Mouse (Mus musculus): Measurements from ENCODE around the gene Atf6. TPM values are rescaled to one million over a fixed set of nuclear protein-coding genes. Genes with fewer than 3 reads are reported as not detected.

Atf6 gene
- polyA plus RNA-seq, 1 experiment from 2014 or later: 9.8 TPM

DNA sequence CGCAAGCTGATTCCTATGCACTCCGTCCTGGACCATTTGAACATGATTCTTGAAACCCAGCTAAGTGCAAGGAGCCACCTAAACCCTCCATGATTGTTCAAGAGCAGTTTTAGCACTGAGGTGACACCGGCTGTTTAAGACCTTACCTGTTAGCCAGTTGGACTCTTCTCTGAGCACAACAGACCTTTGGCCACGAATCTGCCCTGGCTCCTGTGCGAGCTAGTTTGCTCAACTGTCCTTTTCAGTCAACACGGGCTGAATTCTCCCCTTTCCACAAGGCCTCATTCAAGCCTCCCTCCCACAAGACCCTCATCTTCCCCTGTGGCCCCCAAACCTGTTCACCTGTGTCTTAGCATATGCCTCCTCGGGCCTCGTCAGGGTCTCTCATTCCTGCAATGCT, 170.6 kb downstream of the Atf6 start:
- WGBS: 94% methylated on average over 8 of the region's 8 CpGs
- ATAC-seq (replicated peaks; ENCODE audit: low FRiP score): no peak
- Histone ChIP-seq H3K4me1 (replicated peaks; ENCODE audit: control insufficient read depth, insufficient read depth, low read length) (no peaks in the 10 kb centered on the region), H3K36me3 (ENCODE audit: control insufficient read depth, insufficient read depth, low read length) (no peaks in the 10 kb centered on the region), H3K4me2 (ENCODE audit: low read depth, low read length, severe bottlenecking) (no peak overlapping the region), H3K9ac (ENCODE audit: low read length) (no peak overlapping the region), H3K27ac (ENCODE audit: low read depth, low read length) (no peak overlapping the region), H3K27me3 (ENCODE audit: control insufficient read depth, insufficient read depth, low read length) (no peaks in the 10 kb centered on the region), H3K9me3 (ENCODE audit: control insufficient read depth, low read length) (no peaks in the 10 kb centered on the region), H3K4me3 (ENCODE audit: low read depth, low read length) (no peak overlapping the region)
- DNase-seq (ENCODE audit: low spot score): no peak

GRCm38 (mm10) chr1:170695326-170695725, 172.2 kb downstream of the Atf6 start:
- H3K36me3 ChIP-seq (ENCODE audit: control insufficient read depth, insufficient read depth, low read length): no peaks in the 10 kb centered on the region
- no peak overlapping the region for H3K4me2 ChIP-seq (ENCODE audit: low read depth, low read length, severe bottlenecking)
- no peaks in the 10 kb centered on the region for H3K9me3 ChIP-seq (ENCODE audit: control insufficient read depth, low read length)
- H3K27ac ChIP-seq (ENCODE audit: low read depth, low read length): no peak overlapping the region
- H3K4me3 ChIP-seq (ENCODE audit: low read depth, low read length): no peak overlapping the region
- 63% methylated on average over 6 of the region's 6 CpGs for WGBS
- ATAC-seq (replicated peaks; ENCODE audit: low FRiP score) (no peak), DNase-seq (ENCODE audit: low spot score) (no peak)
- H3K9ac ChIP-seq (ENCODE audit: low read length): no peak overlapping the region
- H3K27me3 ChIP-seq (ENCODE audit: control insufficient read depth, insufficient read depth, low read length): no peaks in the 10 kb centered on the region
- H3K4me1 ChIP-seq (replicated peaks; ENCODE audit: control insufficient read depth, insufficient read depth, low read length): no peaks in the 10 kb centered on the region

DNA sequence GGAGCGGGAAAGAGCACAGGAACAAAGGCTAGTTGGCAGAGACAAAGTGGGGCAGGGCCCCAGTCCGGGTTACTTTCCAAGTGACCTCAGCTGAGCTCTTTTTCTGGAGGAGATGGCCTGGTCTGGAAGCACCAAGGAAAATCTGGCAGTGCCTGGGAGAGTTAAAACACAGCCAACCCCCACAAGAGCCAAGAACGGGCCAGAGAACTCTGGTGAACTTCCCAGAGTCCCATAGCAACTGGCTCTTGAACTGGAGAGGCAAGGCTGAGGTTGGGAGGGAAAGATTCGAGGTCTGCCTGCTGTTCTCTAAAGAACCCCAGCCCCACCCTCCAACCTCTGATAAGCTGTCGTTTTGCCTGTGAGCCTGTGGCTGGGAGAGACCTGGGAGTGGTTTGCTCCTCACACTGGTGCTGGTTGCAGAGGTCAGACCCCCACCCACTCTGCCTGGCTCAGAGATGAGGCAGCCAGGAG, 172.7 kb downstream of the Atf6 start:
- no peaks in the 10 kb centered on the region for H3K4me1 ChIP-seq (replicated peaks; ENCODE audit: control insufficient read depth, insufficient read depth, low read length)
- H3K9me3 ChIP-seq (ENCODE audit: control insufficient read depth, low read length): no peaks in the 10 kb centered on the region
- no peak for ATAC-seq (replicated peaks; ENCODE audit: low FRiP score)
- DNase-seq (ENCODE audit: low spot score): no peak
- H3K36me3 ChIP-seq (ENCODE audit: control insufficient read depth, insufficient read depth, low read length): no peaks in the 10 kb centered on the region
- no peak overlapping the region for H3K4me3 ChIP-seq (ENCODE audit: low read depth, low read length)
- H3K9ac ChIP-seq (ENCODE audit: low read length): no peak overlapping the region
- WGBS: 65% methylated on average over 5 of the region's 5 CpGs
- no peaks in the 10 kb centered on the region for H3K27me3 ChIP-seq (ENCODE audit: control insufficient read depth, insufficient read depth, low read length)
- H3K27ac ChIP-seq (ENCODE audit: low read depth, low read length): no peak overlapping the region
- H3K4me2 ChIP-seq (ENCODE audit: low read depth, low read length, severe bottlenecking): no peak overlapping the region

- Histone ChIP-seq H3K4me3 (ENCODE audit: low read depth, low read length) (no peak overlapping the region), H3K4me2 (ENCODE audit: low read depth, low read length, severe bottlenecking) (no peak overlapping the region), H3K9ac (ENCODE audit: low read length) (no peak overlapping the region), H3K4me1 (replicated peaks; ENCODE audit: control insufficient read depth, insufficient read depth, low read length) (no peaks in the 10 kb centered on the region), H3K27ac (ENCODE audit: low read depth, low read length) (no peak overlapping the region), H3K9me3 (ENCODE audit: control insufficient read depth, low read length) (no peaks in the 10 kb centered on the region), H3K27me3 (ENCODE audit: control insufficient read depth, insufficient read depth, low read length) (no peaks in the 10 kb centered on the region), H3K36me3 (ENCODE audit: control insufficient read depth, insufficient read depth, low read length) (no peaks in the 10 kb centered on the region)
- ATAC-seq (replicated peaks; ENCODE audit: low FRiP score) (no peak), DNase-seq (ENCODE audit: low spot score) (no peak)
- 94% methylated on average over 5 of the region's 5 CpGs for WGBS
Observed at GRCm38 (mm10) chr1:170691301-170691700, 176.3 kb downstream of the Atf6 start.

DNA sequence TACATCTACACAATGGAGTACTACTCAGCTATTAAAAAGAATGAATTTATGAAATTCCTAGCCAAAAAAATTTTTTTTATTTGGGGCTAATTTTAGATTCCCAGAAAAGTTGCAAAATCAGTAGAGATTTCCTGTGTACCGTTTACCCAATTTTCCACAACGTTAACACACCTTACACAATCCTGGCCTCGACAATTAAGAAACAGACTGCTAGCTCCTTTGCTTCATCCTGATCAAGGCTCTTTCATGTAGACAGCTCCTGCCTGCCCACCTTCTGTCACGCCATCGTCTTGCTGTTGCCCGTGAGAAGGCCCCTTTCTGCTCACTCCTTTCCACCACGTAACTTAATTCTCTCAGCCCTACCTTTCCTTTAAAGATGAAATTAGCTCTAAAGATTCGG, 177.8 kb downstream of the Atf6 start:
- Histone ChIP-seq H3K27me3 (ENCODE audit: control insufficient read depth, insufficient read depth, low read length) (no peaks in the 10 kb centered on the region), H3K27ac (ENCODE audit: low read depth, low read length) (no peak overlapping the region), H3K9me3 (ENCODE audit: control insufficient read depth, low read length) (no peaks in the 10 kb centered on the region), H3K36me3 (ENCODE audit: control insufficient read depth, insufficient read depth, low read length) (no peaks in the 10 kb centered on the region), H3K9ac (ENCODE audit: low read length) (no peak overlapping the region), H3K4me1 (replicated peaks; ENCODE audit: control insufficient read depth, insufficient read depth, low read length) (no peaks in the 10 kb centered on the region), H3K4me2 (ENCODE audit: low read depth, low read length, severe bottlenecking) (no peak overlapping the region), H3K4me3 (ENCODE audit: low read depth, low read length) (no peak overlapping the region)
- DNase-seq (ENCODE audit: low spot score): no peak
- no peak for ATAC-seq (replicated peaks; ENCODE audit: low FRiP score)
- WGBS: 94% methylated on average over 8 of the region's 8 CpGs

GRCm38 (mm10) chr1:170683863-170684262, 183.7 kb downstream of the Atf6 start:
- H3K9me3 ChIP-seq (ENCODE audit: control insufficient read depth, low read length): no peaks in the 10 kb centered on the region
- no peaks in the 10 kb centered on the region for H3K4me1 ChIP-seq (replicated peaks; ENCODE audit: control insufficient read depth, insufficient read depth, low read length)
- H3K9ac ChIP-seq (ENCODE audit: low read length): no peak overlapping the region
- no peaks in the 10 kb centered on the region for H3K27me3 ChIP-seq (ENCODE audit: control insufficient read depth, insufficient read depth, low read length)
- no peak overlapping the region for H3K4me3 ChIP-seq (ENCODE audit: low read depth, low read length)
- H3K27ac ChIP-seq (ENCODE audit: low read depth, low read length): no peak overlapping the region
- 82% methylated on average over 6 of the region's 6 CpGs for WGBS
- H3K4me2 ChIP-seq (ENCODE audit: low read depth, low read length, severe bottlenecking): no peak overlapping the region
- no peaks in the 10 kb centered on the region for H3K36me3 ChIP-seq (ENCODE audit: control insufficient read depth, insufficient read depth, low read length)
- DNase-seq (ENCODE audit: low spot score): no peak
- no peak for ATAC-seq (replicated peaks; ENCODE audit: low FRiP score)

- Histone ChIP-seq H3K27ac (ENCODE audit: low read depth, low read length) (no peak overlapping the region), H3K4me2 (ENCODE audit: low read depth, low read length, severe bottlenecking) (no peak overlapping the region), H3K9me3 (ENCODE audit: control insufficient read depth, low read length) (no peaks in the 10 kb centered on the region), H3K9ac (ENCODE audit: low read length) (no peak overlapping the region), H3K4me3 (ENCODE audit: low read depth, low read length) (no peak overlapping the region), H3K27me3 (ENCODE audit: control insufficient read depth, insufficient read depth, low read length) (no peaks in the 10 kb centered on the region), H3K4me1 (replicated peaks; ENCODE audit: control insufficient read depth, insufficient read depth, low read length) (no peaks in the 10 kb centered on the region), H3K36me3 (ENCODE audit: control insufficient read depth, insufficient read depth, low read length) (no peaks in the 10 kb centered on the region)
- no peak for DNase-seq (ENCODE audit: low spot score)
- 81% methylated on average over 2 of the region's 2 CpGs for WGBS
- ATAC-seq (replicated peaks; ENCODE audit: low FRiP score): no peak
Observed at GRCm38 (mm10) chr1:170679624-170680023, 187.9 kb downstream of the Atf6 start.

- H3K4me3 ChIP-seq (ENCODE audit: low read depth, low read length): no peak overlapping the region
- no peak for ATAC-seq (replicated peaks; ENCODE audit: low FRiP score)
- no peak overlapping the region for H3K4me2 ChIP-seq (ENCODE audit: low read depth, low read length, severe bottlenecking)
- WGBS: 80% methylated on average over 4 of the region's 4 CpGs
- no peak overlapping the region for H3K9ac ChIP-seq (ENCODE audit: low read length)
- H3K27ac ChIP-seq (ENCODE audit: low read depth, low read length): no peak overlapping the region
- no peaks in the 10 kb centered on the region for H3K4me1 ChIP-seq (replicated peaks; ENCODE audit: control insufficient read depth, insufficient read depth, low read length)
- H3K9me3 ChIP-seq (ENCODE audit: control insufficient read depth, low read length): no peaks in the 10 kb centered on the region
- no peaks in the 10 kb centered on the region for H3K36me3 ChIP-seq (ENCODE audit: control insufficient read depth, insufficient read depth, low read length)
- no peak for DNase-seq (ENCODE audit: low spot score)
- H3K27me3 ChIP-seq (ENCODE audit: control insufficient read depth, insufficient read depth, low read length): no peaks in the 10 kb centered on the region
Observed at GRCm38 (mm10) chr1:170678861-170679260, 188.7 kb downstream of the Atf6 start.

GRCm38 (mm10) chr1:170677681-170678080, 189.9 kb downstream of the Atf6 start:
- no peaks in the 10 kb centered on the region for H3K36me3 ChIP-seq (ENCODE audit: control insufficient read depth, insufficient read depth, low read length)
- no peaks in the 10 kb centered on the region for H3K27me3 ChIP-seq (ENCODE audit: control insufficient read depth, insufficient read depth, low read length)
- H3K27ac ChIP-seq (ENCODE audit: low read depth, low read length): no peak overlapping the region
- no peak for DNase-seq (ENCODE audit: low spot score)
- H3K4me3 ChIP-seq (ENCODE audit: low read depth, low read length): no peak overlapping the region
- no peaks in the 10 kb centered on the region for H3K9me3 ChIP-seq (ENCODE audit: control insufficient read depth, low read length)
- no peak overlapping the region for H3K9ac ChIP-seq (ENCODE audit: low read length)
- no peak overlapping the region for H3K4me2 ChIP-seq (ENCODE audit: low read depth, low read length, severe bottlenecking)
- WGBS: 97% methylated on average over 4 of the region's 4 CpGs
- no peaks in the 10 kb centered on the region for H3K4me1 ChIP-seq (replicated peaks; ENCODE audit: control insufficient read depth, insufficient read depth, low read length)
- ATAC-seq (replicated peaks; ENCODE audit: low FRiP score): no peak
